Mouse (Mus musculus) ES-Bruce4 (cell line): ENCODE measurements at regions not wholly inside any gene's neighbourhood (a gene's known extent, or its start where the extent isn't known, plus 50 kb on each side); places are given as distances from the start of the nearest gene placed in this dataset.

Source experiments
- CTCF ChIP-seq: IDR thresholded peaks from one replicate; pipeline ENCODE4 v1.8.1; 2011; ENCODE audit warnings: low read depth, low read length
- EP300 ChIP-seq: IDR thresholded peaks from 2 replicates; pipeline ENCODE4 v1.6.1; 2011; ENCODE audit warnings: low read depth, low read length; ENCODE audit not compliant: insufficient read depth
- POLR2A ChIP-seq: IDR thresholded peaks from one replicate; pipeline ENCODE4 v1.8.1; 2011; ENCODE audit warnings: low read length; ENCODE audit not compliant: insufficient read depth

GRCm38 (mm10) chr13:63988263-63988662 lies 100.8 kb downstream of the Hsd17b3 start:
- TF ChIP-seq POLR2A (no peak), CTCF (no peak), EP300 (no peak)
